Mouse (Mus musculus): ENCODE results near the gene Mrtfa.

- no peak for TF ChIP-seq CTCF (IDR thresholded peaks at IDR 0.05; ENCODE audit: low read depth)
- peak; percentile 25; the same call in 1 of the 2 replicates for TF ChIP-seq EP300 (IDR thresholded peaks at IDR 0.05; ENCODE audit: low read depth)
Observed at GRCm38 (mm10) chr15:81112589-81112988, 78.0 kb downstream of the Mrtfa start.
